ENCODE assay signal across 25 mouse cellular contexts in genomic region chr9:33356621-33357020, GRCm38 (mm10).
"Had no signal": no experiment of that assay in that cellular context is flagged by ENCODE, and none has a peak within 500 bp of the region (broad histone marks: within the 10 kb centered on the region; RNA-seq: fewer than 3 reads in every experiment).

No protein-coding gene starts in this region.

- H3K27me3 ChIP-seq: embryonic facial prominence, embryonic 12.5 days; embryonic facial prominence, embryonic 13.5 days; embryonic facial prominence, embryonic 15.5 days; forebrain, embryonic 12.5 days; forebrain, embryonic 13.5 days; forebrain, embryonic 15.5 days had no signal

- ATAC-seq: forebrain, embryonic 13.5 days; forebrain, embryonic 14.5 days; forebrain, embryonic 15.5 days; forebrain, embryonic 16.5 days; forebrain, postnatal 0 days had no signal

- H3K9me3 ChIP-seq: embryonic facial prominence, embryonic 10.5 days; embryonic facial prominence, embryonic 12.5 days; embryonic facial prominence, embryonic 13.5 days; embryonic facial prominence, embryonic 15.5 days; forebrain, embryonic 10.5 days; forebrain, embryonic 12.5 days; forebrain, embryonic 13.5 days; forebrain, embryonic 15.5 days had no signal

- H3K27ac ChIP-seq: embryonic facial prominence, embryonic 10.5 days; embryonic facial prominence, embryonic 12.5 days; embryonic facial prominence, embryonic 13.5 days; embryonic facial prominence, embryonic 15.5 days; forebrain, embryonic 10.5 days; forebrain, embryonic 12.5 days; forebrain, embryonic 13.5 days; forebrain, embryonic 15.5 days; gastrocnemius, adult 2 months; heart, adult 2 months had no signal

- DNase-seq: cerebellum, adult 9-10 months; cerebellum, adult 9-11 months; cerebellum, postnatal 25 days; cerebellum, postnatal 36 days; embryo, embryonic 11 days; forebrain, postnatal 0 days; gastrocnemius, adult 2 months; gastrocnemius, postnatal 10 days; gastrocnemius, postnatal 14 days; gastrocnemius, postnatal 25 days; gastrocnemius, postnatal 36 days; heart, adult 11 months; heart, adult 18-20 months; heart, adult 2 months had no signal

- H3K4me1 ChIP-seq: embryonic facial prominence, embryonic 10.5 days; embryonic facial prominence, embryonic 12.5 days; embryonic facial prominence, embryonic 13.5 days; embryonic facial prominence, embryonic 15.5 days; forebrain, embryonic 10.5 days; forebrain, embryonic 12.5 days; forebrain, embryonic 13.5 days had no signal

- H3K4me2 ChIP-seq: embryonic facial prominence, embryonic 12.5 days; embryonic facial prominence, embryonic 13.5 days; embryonic facial prominence, embryonic 15.5 days; forebrain, embryonic 12.5 days; forebrain, embryonic 13.5 days; forebrain, embryonic 15.5 days had no signal

- H3K36me3 ChIP-seq: embryonic facial prominence, embryonic 10.5 days; embryonic facial prominence, embryonic 12.5 days; embryonic facial prominence, embryonic 13.5 days; embryonic facial prominence, embryonic 15.5 days; forebrain, embryonic 10.5 days; forebrain, embryonic 12.5 days; forebrain, embryonic 15.5 days had no signal

- H3K4me3 ChIP-seq: embryonic facial prominence, embryonic 10.5 days; embryonic facial prominence, embryonic 12.5 days; embryonic facial prominence, embryonic 13.5 days; embryonic facial prominence, embryonic 15.5 days; erythroblast, embryonic 14.5 days; forebrain, embryonic 10.5 days; forebrain, embryonic 12.5 days; forebrain, embryonic 13.5 days; forebrain, embryonic 15.5 days; gastrocnemius, adult 2 months; heart, adult 2 months had no signal

- H3K9ac ChIP-seq: embryonic facial prominence, embryonic 12.5 days; embryonic facial prominence, embryonic 13.5 days; embryonic facial prominence, embryonic 15.5 days; forebrain, embryonic 12.5 days; forebrain, embryonic 13.5 days; forebrain, embryonic 15.5 days; forebrain, postnatal 0 days had no signal
